In genomic region chr13:11098899-11099585, GRCm38 (mm10) we compare ENCODE assay signal across 11 mouse cellular contexts.
DNase-seq lines count a peak whose midpoint lies in the region; ATAC-seq and TF ChIP-seq lines count a peak whose summit lies in the region.
"Had no signal": no experiment of that assay in that cellular context is flagged by ENCODE, and none has a peak within 500 bp of the region (broad histone marks: within the 10 kb centered on the region; RNA-seq: fewer than 3 reads in every experiment).

No protein-coding gene starts in this region.

- H3K36me3 ChIP-seq in kidney, adult 2 months (ENCODE audit: control insufficient read depth, insufficient read depth, low read length) = no peaks in the 10 kb centered on the region
- H3K36me3 ChIP-seq in midbrain, embryonic 13.5 days = no peaks in the 10 kb centered on the region
- H3K36me3 ChIP-seq: embryonic facial prominence, embryonic 13.5 days; liver, embryonic 13.5 days had no signal

- no peak for ATAC-seq in midbrain, embryonic 13.5 days
- ATAC-seq in monocyte, adult 5-6 weeks (replicated peaks; ENCODE audit: insufficient number of reproducible peaks, low FRiP score, low TSS enrichment, poor library complexity, severe bottlenecking) = no peak

- WGBS in kidney, adult 2 months = 14% methylated on average over 4 of the region's 4 CpGs
- 10% methylated on average over 4 of the region's 4 CpGs for WGBS in midbrain, embryonic 13.5 days

- no peak overlapping the region for H3K27ac ChIP-seq in kidney, adult 2 months (ENCODE audit: insufficient read depth, low read depth, low read length)
- H3K27ac ChIP-seq in midbrain, embryonic 13.5 days = peak overlapping the region; percentile 51; the same call in 1 of the 2 replicates
- H3K27ac ChIP-seq: embryonic facial prominence, embryonic 13.5 days; liver, embryonic 13.5 days had no signal

- no peak overlapping the region for H3K4me3 ChIP-seq in kidney, adult 2 months (ENCODE audit: insufficient read depth, low read depth, low read length)
- no peak overlapping the region for H3K4me3 ChIP-seq in midbrain, embryonic 13.5 days (replicated peaks)
- H3K4me3 ChIP-seq: embryonic facial prominence, embryonic 13.5 days; liver, embryonic 13.5 days had no signal

- H3K9ac ChIP-seq in midbrain, embryonic 13.5 days (replicated peaks) = no peak overlapping the region
- H3K9ac ChIP-seq: embryonic facial prominence, embryonic 13.5 days; liver, embryonic 13.5 days had no signal

- intact Hi-C loops in heart, postnatal 25 days (cut with DNase I) = no loop called here

- no peak for TF ChIP-seq CTCF in kidney, adult 2 months (conservative IDR thresholded peaks at IDR 0.05; ENCODE audit: insufficient read depth, insufficient read length, low read depth, low read length)

- no peaks in the 10 kb centered on the region for H3K4me1 ChIP-seq in kidney, adult 2 months (ENCODE audit: control insufficient read depth, insufficient read depth, low read length)
- peaks cover 4% of the 10 kb centered on the region; the same call in 1 of the 2 replicates for H3K4me1 ChIP-seq in midbrain, embryonic 13.5 days (replicated peaks)
- H3K4me1 ChIP-seq: embryonic facial prominence, embryonic 13.5 days; liver, embryonic 13.5 days had no signal

- H3K9me3 ChIP-seq in midbrain, embryonic 13.5 days = no peaks in the 10 kb centered on the region
- H3K9me3 ChIP-seq: embryonic facial prominence, embryonic 13.5 days; liver, embryonic 13.5 days had no signal

- no peak overlapping the region for H3K4me2 ChIP-seq in midbrain, embryonic 13.5 days (replicated peaks)
- H3K4me2 ChIP-seq: embryonic facial prominence, embryonic 13.5 days; liver, embryonic 13.5 days had no signal

- TF ChIP-seq POLR2A in kidney, adult 2 months (IDR thresholded peaks at IDR 0.05; ENCODE audit: low read depth, low read length) = no peak

- no peaks in the 10 kb centered on the region for H3K27me3 ChIP-seq in kidney, adult 2 months (replicated peaks; ENCODE audit: control insufficient read depth, insufficient read depth, low read length)
- H3K27me3 ChIP-seq in midbrain, embryonic 13.5 days = no peaks in the 10 kb centered on the region
- H3K27me3 ChIP-seq: embryonic facial prominence, embryonic 13.5 days; liver, embryonic 13.5 days had no signal

- peak; percentile 20 for DNase-seq in WW6 (ENCODE audit: low read depth, low spot score)
- peak; percentile 43 for DNase-seq in adrenal gland, postnatal 25 days
- peak; percentile 39 for DNase-seq in kidney, adult 2 months
- DNase-seq in thymus, adult 18-20 months = no peak
- no peak for DNase-seq in layer of hippocampus, adult 18-20 months (ENCODE audit: low spot score in 2 of 2)
- no peak for DNase-seq in heart, postnatal 25 days (ENCODE audit: low spot score)
- DNase-seq: liver, embryonic 13.5 days; thymus, adult 2 months had no signal

Comparison
In these comparisons a context has a peak if more than half of its experiments do, and no peak if none do; other contexts are left out.
1. DNase-seq: peak in WW6 (single experiment), adrenal gland, postnatal 25 days (single experiment) and kidney, adult 2 months (single experiment); none in thymus, adult 18-20 months (0 of 2), layer of hippocampus, adult 18-20 months (0 of 2) and heart, postnatal 25 days (single experiment).